Mouse (Mus musculus) forebrain, embryonic 16.5 days (tissue): ENCODE measurements around the gene Elf2. TPM values are rescaled to one million over a fixed set of nuclear protein-coding genes. Genes with fewer than 3 reads are reported as not detected.
"Not testable (repeated sequence)": the region's sequence is repeated elsewhere in the genome, so short reads cannot be mapped to it uniquely, and the experiment has no call there.

Experiments used
- ATAC-seq: fragments of 200-750 bp; cut with Nextera tagmentation; 2 replicates; pipeline ENCODE4 v1.8.0; 2017; ENCODE audit warnings: mild to moderate bottlenecking, moderate library complexity
- H3K27ac ChIP-seq: fragments of 300-500 bp; sonication (generic); 2 replicates; pipeline ENCODE4 v1.5.1; 2014; ENCODE audit warnings: low read length, control low read depth
- H3K27me3 ChIP-seq: fragments of 300-500 bp; sonication (generic); replicated peaks from 2 replicates; pipeline ENCODE4 v1.6.1; 2014; ENCODE audit warnings: low read length; ENCODE audit not compliant: control insufficient read depth, insufficient read depth
- H3K36me3 ChIP-seq: fragments of 300-500 bp; sonication (generic); 2 replicates; pipeline ENCODE4 v1.6.1; 2014; ENCODE audit not compliant: control insufficient read depth, insufficient read depth
- H3K4me1 ChIP-seq: fragments of 300-500 bp; sonication (generic); replicated peaks from 2 replicates; pipeline ENCODE4 v1.6.1; 2014; ENCODE audit warnings: low read length; ENCODE audit not compliant: control insufficient read depth, insufficient read depth
- H3K4me2 ChIP-seq: fragments of 300-500 bp; sonication (generic); 2 replicates; pipeline ENCODE4 v1.6.1; 2014; ENCODE audit warnings: mild to moderate bottlenecking, low read length, control low read depth
- H3K4me3 ChIP-seq: fragments of 300-500 bp; sonication (generic); replicated peaks from 2 replicates; pipeline ENCODE4 v1.5.1; 2014; ENCODE audit warnings: mild to moderate bottlenecking, low read length, control low read depth
- H3K9ac ChIP-seq: fragments of 300-500 bp; sonication (generic); replicated peaks from 2 replicates; pipeline ENCODE4 v1.6.1; 2014; ENCODE audit warnings: low read depth, low read length, control low read depth
- H3K9me3 ChIP-seq: fragments of 300-500 bp; sonication (generic); 2 replicates; pipeline ENCODE4 v1.6.1; 2016; ENCODE audit warnings: low read length; ENCODE audit not compliant: control insufficient read depth
- WGBS: fragments of 180-500 bp; shearing (Covaris S2); extraction: QIAGEN DNeasy Blood & Tissue Kit; methylation state at CpG from one replicate; pipeline ENCODE4 v1.1.7; 2014; 5-methylcytosine and 5-hydroxymethylcytosine counted together
- polyA plus RNA-seq: library from polyadenylated mRNA; unstranded; fragments of >200 nt; fragmentation: Nextera tagmentation; extraction: Ambion mirVana; gene quantifications from 2 replicates; pipeline ENCODE4 v1.2.1, GENCODE M21; 2015

Gene Elf2
- polyA plus RNA-seq, 1 experiment from 2014 or later: 46.2 TPM

GRCm38 (mm10) chr3:51354034-51354427 is 13.6 kb upstream of the Elf2 start:
- Histone ChIP-seq H3K4me1 (peaks cover 5% of the 10 kb centered on the region; the same call in 1 of the 2 replicates), H3K9me3 (no peaks in the 10 kb centered on the region), H3K4me3 (no peak overlapping the region), H3K9ac (no peak overlapping the region), H3K4me2 (no peak overlapping the region), H3K27me3 (peaks cover 3% of the 10 kb centered on the region), H3K36me3 (no peaks in the 10 kb centered on the region), H3K27ac (no peak overlapping the region)
- ATAC-seq: no peak
- WGBS: 74% methylated on average over 3 of the region's 3 CpGs

GRCm38 (mm10) chr3:51353325-51354033 is 13.0 kb upstream of the Elf2 start:
- Histone ChIP-seq H3K9me3 (no peaks in the 10 kb centered on the region), H3K4me2 (no peak overlapping the region), H3K4me1 (no peaks in the 10 kb centered on the region), H3K27ac (no peak overlapping the region), H3K4me3 (no peak overlapping the region), H3K36me3 (no peaks in the 10 kb centered on the region), H3K27me3 (no peaks in the 10 kb centered on the region; the same call in 1 of the 2 replicates), H3K9ac (no peak overlapping the region)
- WGBS: 72% methylated on average over 4 of the region's 4 CpGs
- ATAC-seq: no peak

- no peak overlapping the region for H3K27ac ChIP-seq
- no peak for ATAC-seq
- no peaks in the 10 kb centered on the region for H3K36me3 ChIP-seq
- 38% methylated on average over 3 of the region's 3 CpGs for WGBS
- H3K4me1 ChIP-seq: no peaks in the 10 kb centered on the region
- H3K9ac ChIP-seq: no peak overlapping the region
- no peaks in the 10 kb centered on the region for H3K27me3 ChIP-seq
- H3K4me3 ChIP-seq: no peak overlapping the region
- H3K9me3 ChIP-seq: no peaks in the 10 kb centered on the region
- no peak overlapping the region for H3K4me2 ChIP-seq
These were observed 10.3 kb upstream of the Elf2 start for GRCm38 (mm10) chr3:51350806-51351205.

- no peak for ATAC-seq
- no peaks in the 10 kb centered on the region for H3K27me3 ChIP-seq
These were observed 8.3 kb upstream of the Elf2 start for GRCm38 (mm10) chr3:51348646-51349238.

GRCm38 (mm10) chr3:51345017-51345416 is 4.6 kb upstream of the Elf2 start:
- not testable (repeated sequence) for H3K4me1 ChIP-seq, H3K4me2 ChIP-seq, H3K36me3 ChIP-seq, H3K4me3 ChIP-seq, H3K27ac ChIP-seq, H3K9me3 ChIP-seq, ATAC-seq, H3K9ac ChIP-seq, H3K27me3 ChIP-seq
- WGBS: 92% methylated on average over 2 of the region's 2 CpGs

More at GRCm38 (mm10) chr3:51348646-51349238, 8.3 kb upstream of the Elf2 start:
- H3K4me2 ChIP-seq: no peak overlapping the region
- no peaks in the 10 kb centered on the region for H3K4me1 ChIP-seq
- H3K27ac ChIP-seq: no peak overlapping the region
- 61% methylated on average over 3 of the region's 3 CpGs for WGBS
- H3K36me3 ChIP-seq: no peaks in the 10 kb centered on the region
- no peak overlapping the region for H3K9ac ChIP-seq
- H3K9me3 ChIP-seq: no peaks in the 10 kb centered on the region
- H3K4me3 ChIP-seq: no peak overlapping the region

- not testable (repeated sequence) for H3K4me3 ChIP-seq, H3K4me2 ChIP-seq, ATAC-seq, H3K4me1 ChIP-seq, H3K9ac ChIP-seq, H3K36me3 ChIP-seq, H3K27ac ChIP-seq, H3K27me3 ChIP-seq, H3K9me3 ChIP-seq
- 94% methylated on average over 6 of the region's 6 CpGs for WGBS
These were observed 3.7 kb upstream of the Elf2 start for GRCm38 (mm10) chr3:51344182-51344581.

GRCm38 (mm10) chr3:51343260-51343659 is 2.8 kb upstream of the Elf2 start:
- Histone ChIP-seq H3K4me1 (peaks cover 6% of the 10 kb centered on the region), H3K27ac (no peak overlapping the region), H3K9ac (no peak overlapping the region), H3K9me3 (no peaks in the 10 kb centered on the region), H3K4me2 (no peak overlapping the region), H3K36me3 (no peaks in the 10 kb centered on the region), H3K4me3 (no peak overlapping the region), H3K27me3 (no peaks in the 10 kb centered on the region)
- no peak for ATAC-seq
- WGBS: 87% methylated on average over 4 of the region's 4 CpGs

- Histone ChIP-seq H3K36me3 (no peaks in the 10 kb centered on the region), H3K4me3 (peak overlapping the region; percentile 90), H3K4me2 (peak overlapping the region; percentile 85), H3K9ac (peak overlapping the region; percentile 94), H3K4me1 (peaks cover 8% of the 10 kb centered on the region), H3K27me3 (no peaks in the 10 kb centered on the region), H3K27ac (peak overlapping the region; percentile 99), H3K9me3 (no peaks in the 10 kb centered on the region)
- ATAC-seq: no peak
- WGBS: 4% methylated on average over 9 of the region's 9 CpGs
These were observed 1.7 kb upstream of the Elf2 start for GRCm38 (mm10) chr3:51342152-51342551.

GRCm38 (mm10) chr3:51341268-51342081 is 1.0 kb upstream of the Elf2 start:
- Histone ChIP-seq H3K9ac (peak overlapping the region; percentile 94), H3K4me3 (peak overlapping the region; percentile 90), H3K9me3 (no peaks in the 10 kb centered on the region), H3K27ac (peak overlapping the region; percentile 99), H3K4me1 (peaks cover 8% of the 10 kb centered on the region), H3K27me3 (no peaks in the 10 kb centered on the region), H3K36me3 (no peaks in the 10 kb centered on the region), H3K4me2 (peak overlapping the region; percentile 85)
- under 1% methylated on average over 76 of the region's 86 CpGs for WGBS
- ATAC-seq: peak; percentile 77
